Mouse (Mus musculus) cerebellum, postnatal 25 days (tissue): Measurements from ENCODE around the gene Ppp1r37.
A peak's percentile ranks its signal among the peaks of the same experiment; 100 is the strongest.
"Not testable (repeated sequence)": the region's sequence is repeated elsewhere in the genome, so short reads cannot be mapped to it uniquely, and the experiment has no call there.

Experiments
- DNase-seq, 2 experiments: peaks; one replicate each; pipeline ENCODE4 v3.0.0; 2021; ENCODE audit warnings: mixed read lengths in 2 of 2

Ppp1r37 gene

GRCm38 (mm10) chr7:19562643-19563410 is at the start of gene Ppp1r37:
Gene Ppp1r37, minus strand, starts transcription at chr7:19563076.
- DNase-seq = peak; percentile 38 to 49

- no peak for DNase-seq
Measured at GRCm38 (mm10) chr7:19610969-19611368, 48.1 kb upstream of the Ppp1r37 start.

GRCm38 (mm10) chr7:19609641-19610332 is 46.9 kb upstream of the Ppp1r37 start:
- DNase-seq = no peak

GRCm38 (mm10) chr7:19607291-19607690 is 44.4 kb upstream of the Ppp1r37 start:
- no peak for DNase-seq

- DNase-seq = not testable (repeated sequence)
Measured at GRCm38 (mm10) chr7:19604606-19605214, 41.8 kb upstream of the Ppp1r37 start.

- peak; percentile 94 to 98 for DNase-seq
Measured at GRCm38 (mm10) chr7:19603849-19604605, 41.2 kb upstream of the Ppp1r37 start, which contains the start of gene Clasrp. Gene Clasrp, minus strand, starts transcription at chr7:19604486.

- DNase-seq = no peak
Measured at GRCm38 (mm10) chr7:19603055-19603454, 40.2 kb upstream of the Ppp1r37 start.

- no peak for DNase-seq
Measured at GRCm38 (mm10) chr7:19600562-19600961, 37.7 kb upstream of the Ppp1r37 start.

- DNase-seq = no peak
Measured at GRCm38 (mm10) chr7:19593061-19593730, 30.3 kb upstream of the Ppp1r37 start.

GRCm38 (mm10) chr7:19589917-19590316 is 27.0 kb upstream of the Ppp1r37 start:
- peak; percentile 75 to 88 for DNase-seq

GRCm38 (mm10) chr7:19589207-19589606 is 26.3 kb upstream of the Ppp1r37 start:
- peak; percentile 46 to 64 for DNase-seq

GRCm38 (mm10) chr7:19586269-19586668 is 23.4 kb upstream of the Ppp1r37 start:
- DNase-seq = no peak

GRCm38 (mm10) chr7:19580634-19581033 is 17.8 kb upstream of the Ppp1r37 start:
- no peak for DNase-seq

- DNase-seq = no peak
Measured at GRCm38 (mm10) chr7:19579751-19580150, 16.9 kb upstream of the Ppp1r37 start.

- DNase-seq = no peak
Measured at GRCm38 (mm10) chr7:19578436-19578835, 15.6 kb upstream of the Ppp1r37 start.

- DNase-seq = peak; percentile 47 to 62
Measured at GRCm38 (mm10) chr7:19577877-19578414, 15.1 kb upstream of the Ppp1r37 start.

GRCm38 (mm10) chr7:19577141-19577852 is 14.4 kb upstream of the Ppp1r37 start, which contains the start of the genes Zfp296 and Gemin7:
Gene Zfp296, plus strand, starts transcription at chr7:19577287.
Gene Gemin7, minus strand, starts transcription at chr7:19577595.
- peak; percentile 50 to 51 for DNase-seq

GRCm38 (mm10) chr7:19575559-19575958 is 12.7 kb upstream of the Ppp1r37 start:
- DNase-seq = no peak

GRCm38 (mm10) chr7:19573776-19574140 is 10.9 kb upstream of the Ppp1r37 start:
- DNase-seq = no peak

- DNase-seq = peak; percentile 86 to 88
Measured at GRCm38 (mm10) chr7:19572926-19573775, 10.3 kb upstream of the Ppp1r37 start.
